Mouse (Mus musculus): ENCODE measurements around the gene Nfe2l2. TPM values are rescaled to one million over a fixed set of nuclear protein-coding genes. Genes with fewer than 3 reads are reported as not detected.

Gene Nfe2l2
- polyA plus RNA-seq, 1 experiment: 48.4 TPM

GRCm38 (mm10) chr2:75720236-75721027 lies 16.0 kb upstream of the Nfe2l2 start:
- Histone ChIP-seq H3K4me3 (ENCODE audit: insufficient read depth, poor library complexity, severe bottlenecking) (no peak overlapping the region), H3K27me3 (ENCODE audit: control insufficient read depth, insufficient read depth, insufficient read length) (no peaks in the 10 kb centered on the region)
- TF ChIP-seq CEBPB (IDR thresholded peaks at IDR 0.05; ENCODE audit: low read depth) (no peak), MAX (IDR thresholded peaks at IDR 0.05) (no peak), USF1 (IDR thresholded peaks at IDR 0.05; ENCODE audit: low read depth) (no peak), MYOD1 (IDR thresholded peaks at IDR 0.05; ENCODE audit: control insufficient read depth, insufficient read length, low read depth) (no peak), MYOG (IDR thresholded peaks at IDR 0.05; ENCODE audit: control insufficient read depth, extremely low read depth, insufficient read length) (no peak)

GRCm38 (mm10) chr2:75719331-75719869 lies 15.0 kb upstream of the Nfe2l2 start:
- H3ac ChIP-seq (ENCODE audit: control insufficient read depth, insufficient read length, low read depth): no peak overlapping the region
- H3K27me3 ChIP-seq (ENCODE audit: control insufficient read depth, insufficient read depth, insufficient read length): no peaks in the 10 kb centered on the region
- no peak overlapping the region for H3K4me3 ChIP-seq (ENCODE audit: insufficient read depth, poor library complexity, severe bottlenecking)
- no peaks in the 10 kb centered on the region for H3K36me3 ChIP-seq (ENCODE audit: control insufficient read depth, insufficient read depth)
- H3K79me2 ChIP-seq (ENCODE audit: control insufficient read depth, insufficient read depth): no peaks in the 10 kb centered on the region
- H3K79me3 ChIP-seq (ENCODE audit: low read depth): no peaks in the 10 kb centered on the region
- TF ChIP-seq MAX (IDR thresholded peaks at IDR 0.05) (no peak), MYOD1 (IDR thresholded peaks at IDR 0.05; ENCODE audit: control insufficient read depth, insufficient read length, low read depth) (no peak), MYOG (IDR thresholded peaks at IDR 0.05; ENCODE audit: control insufficient read depth, extremely low read depth, insufficient read length) (no peak), FOSL1 (IDR thresholded peaks at IDR 0.05; ENCODE audit: insufficient read depth, low read length, poor library complexity, severe bottlenecking) (no peak), CTCF (IDR thresholded peaks at IDR 0.05; ENCODE audit: control insufficient read depth, insufficient read depth, insufficient read length) (no peak), USF1 (IDR thresholded peaks at IDR 0.05; ENCODE audit: low read depth) (no peak)

More at GRCm38 (mm10) chr2:75720236-75721027, 16.0 kb upstream of the Nfe2l2 start:
- H3K79me2 ChIP-seq (ENCODE audit: control insufficient read depth, insufficient read depth): no peaks in the 10 kb centered on the region
- no peaks in the 10 kb centered on the region for H3K36me3 ChIP-seq (ENCODE audit: control insufficient read depth, insufficient read depth)
- H3ac ChIP-seq (ENCODE audit: control insufficient read depth, insufficient read length, low read depth): no peak overlapping the region
- H3K79me3 ChIP-seq (ENCODE audit: low read depth): no peaks in the 10 kb centered on the region

- Histone ChIP-seq H3K79me2 (ENCODE audit: control insufficient read depth, insufficient read depth) (no peaks in the 10 kb centered on the region), H3K27me3 (ENCODE audit: control insufficient read depth, insufficient read depth, insufficient read length) (no peaks in the 10 kb centered on the region), H3K79me3 (ENCODE audit: low read depth) (no peaks in the 10 kb centered on the region), H3K36me3 (ENCODE audit: control insufficient read depth, insufficient read depth) (no peaks in the 10 kb centered on the region), H3K4me3 (ENCODE audit: insufficient read depth, poor library complexity, severe bottlenecking) (no peak overlapping the region), H3ac (ENCODE audit: control insufficient read depth, insufficient read length, low read depth) (no peak overlapping the region)
- TF ChIP-seq MYOD1 (IDR thresholded peaks at IDR 0.05; ENCODE audit: control insufficient read depth, insufficient read length, low read depth): no peak
- no peak for TF ChIP-seq CEBPB (IDR thresholded peaks at IDR 0.05; ENCODE audit: low read depth)
- TF ChIP-seq MAX (IDR thresholded peaks at IDR 0.05): no peak
- TF ChIP-seq MYOG (IDR thresholded peaks at IDR 0.05; ENCODE audit: control insufficient read depth, extremely low read depth, insufficient read length): no peak
- no peak for TF ChIP-seq FOSL1 (IDR thresholded peaks at IDR 0.05; ENCODE audit: insufficient read depth, low read length, poor library complexity, severe bottlenecking)
- no peak for TF ChIP-seq USF1 (IDR thresholded peaks at IDR 0.05; ENCODE audit: low read depth)
- TF ChIP-seq CTCF (IDR thresholded peaks at IDR 0.05; ENCODE audit: control insufficient read depth, insufficient read depth, insufficient read length): no peak
Measured at GRCm38 (mm10) chr2:75716046-75717016, 11.9 kb upstream of the Nfe2l2 start.

- Histone ChIP-seq H3K79me3 (ENCODE audit: low read depth) (no peaks in the 10 kb centered on the region), H3K4me3 (ENCODE audit: insufficient read depth, poor library complexity, severe bottlenecking) (no peak overlapping the region), H3K79me2 (ENCODE audit: control insufficient read depth, insufficient read depth) (no peaks in the 10 kb centered on the region), H3K36me3 (ENCODE audit: control insufficient read depth, insufficient read depth) (no peaks in the 10 kb centered on the region), H3ac (ENCODE audit: control insufficient read depth, insufficient read length, low read depth) (no peak overlapping the region), H3K27me3 (ENCODE audit: control insufficient read depth, insufficient read depth, insufficient read length) (no peaks in the 10 kb centered on the region)
- TF ChIP-seq MYOG (IDR thresholded peaks at IDR 0.05; ENCODE audit: control insufficient read depth, extremely low read depth, insufficient read length): no peak
- TF ChIP-seq CTCF (IDR thresholded peaks at IDR 0.05; ENCODE audit: control insufficient read depth, insufficient read depth, insufficient read length): no peak
- TF ChIP-seq FOSL1 (IDR thresholded peaks at IDR 0.05; ENCODE audit: insufficient read depth, low read length, poor library complexity, severe bottlenecking): no peak
- no peak for TF ChIP-seq MAX (IDR thresholded peaks at IDR 0.05)
- TF ChIP-seq USF1 (IDR thresholded peaks at IDR 0.05; ENCODE audit: low read depth): no peak
- TF ChIP-seq MYOD1 (IDR thresholded peaks at IDR 0.05; ENCODE audit: control insufficient read depth, insufficient read length, low read depth): no peak
- TF ChIP-seq CEBPB (IDR thresholded peaks at IDR 0.05; ENCODE audit: low read depth): no peak
Measured at GRCm38 (mm10) chr2:75714766-75715165, 10.3 kb upstream of the Nfe2l2 start.

GRCm38 (mm10) chr2:75713083-75713482 lies 8.6 kb upstream of the Nfe2l2 start:
- TF ChIP-seq FOSL1 (IDR thresholded peaks at IDR 0.05; ENCODE audit: insufficient read depth, low read length, poor library complexity, severe bottlenecking) (no peak), CTCF (IDR thresholded peaks at IDR 0.05; ENCODE audit: control insufficient read depth, insufficient read depth, insufficient read length) (no peak), USF1 (IDR thresholded peaks at IDR 0.05; ENCODE audit: low read depth) (no peak), MAX (IDR thresholded peaks at IDR 0.05) (no peak), MYOG (IDR thresholded peaks at IDR 0.05; ENCODE audit: control insufficient read depth, extremely low read depth, insufficient read length) (no peak), MYOD1 (IDR thresholded peaks at IDR 0.05; ENCODE audit: control insufficient read depth, insufficient read length, low read depth) (no peak), CEBPB (IDR thresholded peaks at IDR 0.05; ENCODE audit: low read depth) (no peak)
- Histone ChIP-seq H3K79me3 (ENCODE audit: low read depth) (no peaks in the 10 kb centered on the region), H3K27me3 (ENCODE audit: control insufficient read depth, insufficient read depth, insufficient read length) (no peaks in the 10 kb centered on the region), H3K4me3 (ENCODE audit: insufficient read depth, poor library complexity, severe bottlenecking) (no peak overlapping the region), H3ac (ENCODE audit: control insufficient read depth, insufficient read length, low read depth) (no peak overlapping the region), H3K79me2 (ENCODE audit: control insufficient read depth, insufficient read depth) (no peaks in the 10 kb centered on the region), H3K36me3 (ENCODE audit: control insufficient read depth, insufficient read depth) (no peaks in the 10 kb centered on the region)
